Mouse (Mus musculus): ENCODE data around the gene Cox7b2. TPM values are rescaled to one million over a fixed set of nuclear protein-coding genes. Genes with fewer than 3 reads are reported as not detected.
"Not testable (repeated sequence)": the region's sequence is repeated elsewhere in the genome, so short reads cannot be mapped to it uniquely, and the experiment has no call there.

Cox7b2 gene
- 0.50 and 1.3 TPM in 2 replicates for polyA plus RNA-seq (2015; fragmentation: Nextera tagmentation; extraction: Ambion mirVana)

DNA sequence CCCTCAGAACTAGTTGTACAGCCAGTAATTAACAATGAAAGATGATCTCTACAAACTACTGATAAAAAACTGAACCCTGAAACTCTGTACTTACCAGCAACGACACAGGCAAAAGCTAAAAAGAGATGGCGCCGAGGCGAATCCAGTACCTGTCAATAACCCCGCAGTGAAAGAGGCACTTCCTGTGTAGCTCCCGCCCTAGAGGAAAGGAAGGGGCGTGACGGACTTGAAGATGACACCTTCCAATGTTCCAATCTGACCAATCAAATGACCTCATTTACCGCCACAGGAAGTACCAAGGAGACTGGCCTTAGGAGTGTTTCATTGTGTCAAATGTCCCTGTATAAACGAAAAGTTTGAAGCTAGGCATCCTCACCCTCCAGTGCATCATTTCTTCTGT lies at the start of gene Cox7b2:
Cox7b2 (minus strand) TSS at position 127 of the 400 bp plus-strand sequence.
- no peak for ATAC-seq
- no peak within 1 kb of the TSS for H3K27ac ChIP-seq (ENCODE audit: low read length)
- H3K9ac ChIP-seq (ENCODE audit: low read depth, low read length): no peak within 1 kb of the TSS
- H3K4me3 ChIP-seq (ENCODE audit: low read depth, low read length): no peak within 1 kb of the TSS
- no peaks in the 10 kb centered on the region; the same call in 1 of the 2 replicates for H3K9me3 ChIP-seq (replicated peaks; ENCODE audit: control insufficient read depth, low read length, poor library complexity, severe bottlenecking)
- no peaks in the 10 kb centered on the region for H3K4me1 ChIP-seq (ENCODE audit: control insufficient read depth, insufficient read depth, low read length)
- WGBS: 96% methylated on average over 10 of the region's 10 CpGs
- H3K27me3 ChIP-seq (ENCODE audit: control insufficient read depth, insufficient read depth, low read depth, low read length): no peaks in the 10 kb centered on the region
- H3K4me2 ChIP-seq (ENCODE audit: low read length): no peak within 1 kb of the TSS
- H3K36me3 ChIP-seq (ENCODE audit: control insufficient read depth, insufficient read depth, low read length): no peaks in the 10 kb centered on the region

DNA sequence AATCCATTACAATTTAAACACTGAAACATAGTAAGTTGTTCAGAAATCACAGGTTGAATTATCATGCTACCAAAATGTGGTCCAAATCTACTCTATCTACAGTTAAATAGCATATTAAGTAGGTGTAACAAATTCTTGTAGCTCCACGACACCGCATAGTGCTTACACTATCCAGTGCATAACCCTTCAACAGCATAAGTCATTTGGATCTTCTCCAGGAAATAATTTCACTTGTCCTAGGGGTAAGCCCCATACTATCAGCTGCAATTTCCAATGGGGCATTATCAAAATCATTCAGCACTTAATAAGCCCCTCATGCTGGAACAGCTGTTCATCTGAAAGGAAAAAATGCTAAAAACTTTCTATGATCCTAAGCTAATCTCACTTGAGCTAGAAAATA lies 47.3 kb upstream of the Cox7b2 start:
- H3K9me3 ChIP-seq (replicated peaks; ENCODE audit: control insufficient read depth, low read length, poor library complexity, severe bottlenecking): no peaks in the 10 kb centered on the region
- no peak overlapping the region for H3K27ac ChIP-seq (ENCODE audit: low read length)
- no peak overlapping the region for H3K9ac ChIP-seq (ENCODE audit: low read depth, low read length)
- H3K4me2 ChIP-seq (ENCODE audit: low read length): no peak overlapping the region
- H3K4me3 ChIP-seq (ENCODE audit: low read depth, low read length): no peak overlapping the region
- H3K36me3 ChIP-seq (ENCODE audit: control insufficient read depth, insufficient read depth, low read length): no peaks in the 10 kb centered on the region
- H3K4me1 ChIP-seq (ENCODE audit: control insufficient read depth, insufficient read depth, low read length): no peaks in the 10 kb centered on the region
- ATAC-seq: no peak
- 77% methylated on average over 2 of the region's 2 CpGs for WGBS
- no peaks in the 10 kb centered on the region for H3K27me3 ChIP-seq (ENCODE audit: control insufficient read depth, insufficient read depth, low read depth, low read length)

DNA sequence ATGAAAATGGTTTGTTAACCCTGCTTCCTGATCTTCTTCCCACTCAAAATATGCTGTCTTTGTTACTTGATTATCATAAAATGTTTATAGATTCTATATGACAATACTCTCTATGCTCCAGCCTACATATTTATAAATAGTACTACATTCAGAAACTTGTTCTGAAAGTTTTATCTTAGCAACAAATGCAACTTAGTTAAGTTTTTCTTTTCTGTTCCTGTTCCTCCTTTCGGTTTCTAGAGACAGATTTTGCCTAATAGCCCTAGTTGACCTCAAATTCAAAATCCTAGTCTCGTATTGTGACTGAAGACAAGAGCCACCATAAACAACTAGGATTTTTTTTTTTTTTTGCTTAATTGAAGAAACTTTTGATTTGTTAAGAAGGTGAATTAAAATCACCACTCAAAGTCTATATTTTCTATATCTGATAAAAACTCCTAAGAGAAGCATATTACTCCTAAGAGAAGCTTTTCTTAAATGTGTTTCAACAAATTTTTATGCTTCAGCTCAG lies 45.8 kb upstream of the Cox7b2 start:
- Histone ChIP-seq H3K9ac (ENCODE audit: low read depth, low read length) (no peak overlapping the region), H3K4me1 (ENCODE audit: control insufficient read depth, insufficient read depth, low read length) (no peaks in the 10 kb centered on the region), H3K9me3 (replicated peaks; ENCODE audit: control insufficient read depth, low read length, poor library complexity, severe bottlenecking) (no peaks in the 10 kb centered on the region), H3K36me3 (ENCODE audit: control insufficient read depth, insufficient read depth, low read length) (no peaks in the 10 kb centered on the region), H3K27ac (ENCODE audit: low read length) (no peak overlapping the region), H3K27me3 (ENCODE audit: control insufficient read depth, insufficient read depth, low read depth, low read length) (no peaks in the 10 kb centered on the region), H3K4me3 (ENCODE audit: low read depth, low read length) (no peak overlapping the region), H3K4me2 (ENCODE audit: low read length) (no peak overlapping the region)
- 93% methylated on average over 2 of the region's 2 CpGs for WGBS
- no peak for ATAC-seq

DNA sequence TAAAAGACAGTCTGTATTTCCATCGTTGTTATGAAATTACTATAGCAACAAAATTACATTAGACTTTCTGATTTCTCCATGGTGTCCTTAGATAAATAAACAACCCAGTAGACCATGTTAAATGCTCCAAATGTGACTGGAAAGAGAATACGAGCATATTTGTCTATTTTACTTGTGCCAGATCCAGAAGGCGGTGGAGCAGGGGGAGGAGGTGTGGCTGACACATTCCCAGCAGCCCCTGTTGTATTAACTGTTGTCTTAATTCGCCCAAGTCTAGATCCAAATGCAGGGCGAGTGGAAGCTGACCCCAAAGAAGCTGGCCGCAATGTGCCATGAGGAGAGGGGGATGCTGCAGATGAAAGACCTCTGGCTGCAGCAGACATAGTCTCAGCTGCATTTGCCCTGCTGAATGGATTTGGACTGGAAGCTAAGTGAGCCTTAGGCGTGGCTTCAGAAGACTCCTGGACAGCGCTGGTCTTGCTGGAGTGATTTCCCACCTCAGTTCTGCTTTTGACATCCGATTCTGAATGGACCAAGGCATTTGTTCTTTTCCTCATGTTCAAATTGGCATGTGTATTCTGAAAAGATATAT lies 23.7 kb upstream of the Cox7b2 start:
- no peak overlapping the region for H3K9ac ChIP-seq (ENCODE audit: low read depth, low read length)
- no peaks in the 10 kb centered on the region for H3K27me3 ChIP-seq (ENCODE audit: control insufficient read depth, insufficient read depth, low read depth, low read length)
- H3K9me3 ChIP-seq (replicated peaks; ENCODE audit: control insufficient read depth, low read length, poor library complexity, severe bottlenecking): no peaks in the 10 kb centered on the region
- no peaks in the 10 kb centered on the region for H3K4me1 ChIP-seq (ENCODE audit: control insufficient read depth, insufficient read depth, low read length)
- no peak overlapping the region for H3K27ac ChIP-seq (ENCODE audit: low read length)
- H3K4me3 ChIP-seq (ENCODE audit: low read depth, low read length): no peak overlapping the region
- no peak overlapping the region for H3K4me2 ChIP-seq (ENCODE audit: low read length)
- H3K36me3 ChIP-seq (ENCODE audit: control insufficient read depth, insufficient read depth, low read length): no peaks in the 10 kb centered on the region
- ATAC-seq: no peak
- 84% methylated on average over 9 of the region's 9 CpGs for WGBS

DNA sequence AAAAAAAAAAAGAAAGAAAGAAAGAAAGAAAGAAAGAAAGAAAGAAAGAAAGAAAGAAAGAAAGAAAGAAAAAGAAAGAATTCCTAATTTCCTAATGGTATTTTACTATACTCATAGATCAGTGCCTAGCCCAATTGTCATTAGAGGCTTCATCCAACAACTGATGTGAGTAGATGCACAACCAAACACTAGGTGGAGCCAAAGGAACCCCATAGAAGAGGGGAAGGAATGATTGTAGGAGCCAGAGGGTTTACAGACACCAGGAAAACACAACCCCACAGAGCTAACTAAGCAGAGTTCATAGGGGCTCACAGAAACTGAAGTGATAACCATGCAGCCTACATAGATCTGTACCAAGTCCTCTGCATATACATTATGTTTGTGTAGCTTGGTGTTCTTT lies 2.5 kb downstream of the Cox7b2 start:
- no peak overlapping the region for H3K27ac ChIP-seq (ENCODE audit: low read length)
- no peaks in the 10 kb centered on the region for H3K36me3 ChIP-seq (ENCODE audit: control insufficient read depth, insufficient read depth, low read length)
- ATAC-seq: no peak
- H3K9me3 ChIP-seq (replicated peaks; ENCODE audit: control insufficient read depth, low read length, poor library complexity, severe bottlenecking): no peaks in the 10 kb centered on the region; the same call in 1 of the 2 replicates
- H3K9ac ChIP-seq (ENCODE audit: low read depth, low read length): no peak overlapping the region
- H3K27me3 ChIP-seq (ENCODE audit: control insufficient read depth, insufficient read depth, low read depth, low read length): no peaks in the 10 kb centered on the region
- H3K4me2 ChIP-seq (ENCODE audit: low read length): no peak overlapping the region
- no peak overlapping the region for H3K4me3 ChIP-seq (ENCODE audit: low read depth, low read length)
- no peaks in the 10 kb centered on the region for H3K4me1 ChIP-seq (ENCODE audit: control insufficient read depth, insufficient read depth, low read length)

DNA sequence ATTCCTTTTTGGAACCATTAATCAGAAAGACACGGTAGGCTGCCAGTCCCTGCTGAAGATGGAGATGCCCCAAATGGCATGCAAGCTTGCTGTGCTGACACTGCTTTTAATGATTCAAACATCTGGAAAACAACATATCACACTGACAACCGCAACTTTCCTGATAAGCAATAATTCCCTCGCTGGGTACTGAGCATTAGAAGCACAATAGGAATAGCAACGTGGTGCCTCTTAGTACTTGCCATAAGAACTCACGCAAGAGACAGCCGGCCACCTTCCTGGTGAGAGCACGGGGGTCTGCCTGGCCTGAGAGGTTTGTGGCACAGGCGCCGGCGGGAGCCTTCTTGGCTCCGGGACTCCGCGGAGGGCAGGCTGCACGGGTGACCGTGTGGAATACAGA lies 22.5 kb downstream of the Cox7b2 start:
- H3K36me3 ChIP-seq (ENCODE audit: control insufficient read depth, insufficient read depth, low read length); H3K9ac ChIP-seq (ENCODE audit: low read depth, low read length); ATAC-seq; H3K9me3 ChIP-seq (replicated peaks; ENCODE audit: control insufficient read depth, low read length, poor library complexity, severe bottlenecking); H3K27me3 ChIP-seq (ENCODE audit: control insufficient read depth, insufficient read depth, low read depth, low read length); H3K4me3 ChIP-seq (ENCODE audit: low read depth, low read length); H3K4me2 ChIP-seq (ENCODE audit: low read length); H3K27ac ChIP-seq (ENCODE audit: low read length); H3K4me1 ChIP-seq (ENCODE audit: control insufficient read depth, insufficient read depth, low read length): not testable (repeated sequence)
- 84% methylated on average over 10 of the region's 15 CpGs for WGBS

DNA sequence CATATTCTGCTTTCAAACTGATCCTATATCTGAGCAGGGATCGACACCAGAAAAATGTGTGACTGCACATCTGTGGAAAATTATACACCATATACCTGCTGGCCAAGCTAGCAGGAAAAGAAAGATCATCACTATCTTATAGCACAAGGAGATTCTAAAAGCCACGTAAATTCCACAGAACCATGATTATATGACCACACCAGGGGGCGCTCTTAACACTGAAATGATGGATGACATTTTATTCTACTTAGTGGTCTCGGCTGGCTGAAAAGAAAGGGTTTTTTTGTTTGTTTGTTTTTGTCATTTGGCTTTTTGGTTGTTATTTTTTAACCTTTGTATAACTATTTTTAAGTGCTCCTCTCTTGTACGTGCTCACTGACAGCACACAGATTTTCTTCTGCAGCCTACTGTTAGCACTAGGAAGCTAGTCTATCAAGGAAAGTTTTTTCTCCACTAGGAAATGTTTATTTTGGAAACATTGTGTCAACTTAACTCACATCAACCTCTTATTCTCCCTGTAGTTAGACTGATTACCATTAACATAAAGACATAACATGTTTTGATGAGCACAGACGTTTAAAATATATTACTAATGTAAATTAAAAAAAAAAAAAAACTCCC lies 45.8 kb downstream of the Cox7b2 start:
- Histone ChIP-seq H3K9me3 (replicated peaks; ENCODE audit: control insufficient read depth, low read length, poor library complexity, severe bottlenecking) (no peaks in the 10 kb centered on the region), H3K4me1 (ENCODE audit: control insufficient read depth, insufficient read depth, low read length) (no peaks in the 10 kb centered on the region), H3K27me3 (ENCODE audit: control insufficient read depth, insufficient read depth, low read depth, low read length) (no peaks in the 10 kb centered on the region), H3K4me2 (ENCODE audit: low read length) (no peak overlapping the region), H3K36me3 (ENCODE audit: control insufficient read depth, insufficient read depth, low read length) (no peaks in the 10 kb centered on the region), H3K27ac (ENCODE audit: low read length) (no peak overlapping the region), H3K4me3 (ENCODE audit: low read depth, low read length) (no peak overlapping the region), H3K9ac (ENCODE audit: low read depth, low read length) (no peak overlapping the region)
- ATAC-seq: peak; percentile 71
- WGBS: 26% methylated on average over 6 of the region's 6 CpGs

DNA sequence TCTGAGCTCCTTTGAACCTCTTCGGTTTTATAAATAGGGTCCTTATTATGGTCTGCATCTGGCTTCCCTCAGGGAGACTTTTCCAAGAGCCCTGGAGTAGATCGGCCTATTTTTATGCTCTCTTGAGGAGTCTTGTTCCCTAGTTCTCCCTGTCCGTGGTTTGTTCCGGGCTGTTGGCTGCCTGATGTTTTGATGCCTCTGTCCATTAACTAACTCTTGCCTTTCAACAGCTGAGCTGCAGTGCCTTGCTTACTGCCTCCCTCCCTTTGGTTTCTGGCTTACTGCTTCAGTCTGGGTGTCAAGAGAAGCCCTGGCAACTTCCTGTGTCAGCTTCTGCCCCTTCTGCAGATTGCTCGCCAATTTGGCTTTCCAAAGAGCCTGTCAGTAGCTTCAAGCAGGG lies 52.4 kb downstream of the Cox7b2 start:
- Histone ChIP-seq H3K4me2 (ENCODE audit: low read length) (no peak overlapping the region), H3K27me3 (ENCODE audit: control insufficient read depth, insufficient read depth, low read depth, low read length) (no peaks in the 10 kb centered on the region), H3K4me3 (ENCODE audit: low read depth, low read length) (no peak overlapping the region), H3K4me1 (ENCODE audit: control insufficient read depth, insufficient read depth, low read length) (no peaks in the 10 kb centered on the region; the same call in 1 of the 2 replicates), H3K27ac (ENCODE audit: low read length) (no peak overlapping the region), H3K9me3 (replicated peaks; ENCODE audit: control insufficient read depth, low read length, poor library complexity, severe bottlenecking) (no peaks in the 10 kb centered on the region), H3K9ac (ENCODE audit: low read depth, low read length) (no peak overlapping the region), H3K36me3 (ENCODE audit: control insufficient read depth, insufficient read depth, low read length) (no peaks in the 10 kb centered on the region)
- no peak for ATAC-seq
- 41% methylated on average over 5 of the region's 5 CpGs for WGBS

DNA sequence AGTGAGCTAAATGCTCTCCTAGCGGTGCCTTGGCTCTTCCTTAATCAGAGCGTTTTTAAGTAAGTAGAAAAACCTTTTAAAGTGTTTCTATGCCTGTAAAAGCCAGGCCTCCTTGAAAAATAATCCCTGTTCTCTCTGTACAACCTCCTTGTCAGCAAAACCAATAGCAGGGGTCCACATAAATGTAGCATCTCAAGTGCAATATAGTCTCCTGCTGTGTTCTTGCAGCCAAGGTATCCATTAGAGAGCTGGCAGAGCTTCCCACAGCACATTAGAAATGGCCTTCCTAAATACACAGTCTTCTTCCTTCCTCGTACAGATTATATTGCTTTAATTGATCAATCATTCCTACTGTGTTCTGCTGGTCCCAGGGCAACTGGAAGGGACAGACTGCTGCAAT lies 91.0 kb downstream of the Cox7b2 start:
- no peak for ATAC-seq

More for the DNA sequence above, 91.0 kb downstream of the Cox7b2 start:
- Histone ChIP-seq H3K4me2 (ENCODE audit: low read length) (no peak overlapping the region), H3K4me1 (ENCODE audit: control insufficient read depth, insufficient read depth, low read length) (no peaks in the 10 kb centered on the region), H3K9ac (ENCODE audit: low read depth, low read length) (no peak overlapping the region), H3K36me3 (ENCODE audit: control insufficient read depth, insufficient read depth, low read length) (no peaks in the 10 kb centered on the region), H3K27ac (ENCODE audit: low read length) (no peak overlapping the region), H3K27me3 (ENCODE audit: control insufficient read depth, insufficient read depth, low read depth, low read length) (no peaks in the 10 kb centered on the region), H3K9me3 (replicated peaks; ENCODE audit: control insufficient read depth, low read length, poor library complexity, severe bottlenecking) (no peaks in the 10 kb centered on the region), H3K4me3 (ENCODE audit: low read depth, low read length) (no peak overlapping the region)
- WGBS: 44% methylated on average over 3 of the region's 3 CpGs

Data from midbrain, embryonic 16.5 days (tissue).